Mouse (Mus musculus): ENCODE data around the gene Zbtb2. TPM values are rescaled to one million over a fixed set of nuclear protein-coding genes. Genes with fewer than 3 reads are reported as not detected.

Zbtb2 gene
- total RNA-seq, 2 experiments from 2014 or later, result 11.8 to 12.1 TPM

DNA sequence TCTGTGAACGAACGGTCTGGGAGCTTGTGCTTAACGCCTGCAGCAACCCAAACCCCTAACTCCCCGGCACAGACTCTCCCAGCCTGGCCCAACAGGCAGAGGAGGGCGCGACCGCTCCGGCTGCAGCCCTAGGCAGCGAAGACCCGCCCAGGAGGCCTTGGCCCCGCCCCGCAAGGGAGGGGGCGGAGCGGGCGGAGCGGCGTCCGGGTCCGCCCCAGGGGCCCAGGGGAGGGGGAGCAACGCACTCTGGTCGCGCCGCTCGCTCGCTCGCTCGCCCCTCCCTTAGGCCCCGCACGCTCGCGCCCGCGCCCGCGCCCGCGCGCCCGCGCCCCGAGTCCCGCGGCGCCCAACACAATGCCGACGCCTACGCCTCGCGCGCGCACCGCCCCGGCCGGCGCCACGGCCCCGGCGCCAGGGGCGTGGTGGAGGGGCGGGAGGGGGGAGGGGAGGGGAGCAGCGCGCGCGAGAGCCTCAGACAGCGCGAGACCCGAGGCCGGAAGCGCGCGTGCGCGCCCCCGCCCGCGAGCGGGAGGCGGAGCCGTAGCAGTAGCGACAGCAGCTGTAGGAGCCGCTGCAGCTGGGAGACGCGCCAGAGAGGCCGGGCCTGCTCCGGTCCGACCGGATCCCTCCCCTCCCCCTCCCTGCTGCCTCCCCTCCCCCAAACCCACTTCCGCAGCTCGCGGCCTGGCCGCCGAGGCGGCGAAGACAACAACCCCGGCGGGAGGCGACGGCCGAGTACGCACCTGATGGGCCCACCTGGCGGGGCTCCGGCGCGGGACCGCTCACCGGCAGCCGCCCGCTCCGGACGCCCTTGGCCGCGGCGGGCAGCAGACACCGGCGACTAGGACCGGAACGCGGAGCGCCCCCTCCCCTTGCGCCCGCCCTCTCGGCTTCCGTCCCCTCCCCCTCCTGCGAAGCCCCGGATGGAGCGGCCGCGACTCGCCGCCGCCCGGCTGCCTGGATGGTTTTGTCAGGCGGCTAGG, 1.0 kb downstream of the Zbtb2 start:
- DNase-seq, result peak; percentile 96 to 98

GRCm38 (mm10) chr10:4384244-4384643, 3.7 kb downstream of the Zbtb2 start:
- no peak for DNase-seq

- no peak for DNase-seq
These were observed 7.2 kb downstream of the Zbtb2 start for GRCm38 (mm10) chr10:4380748-4381147.

- DNase-seq, result no peak
These were observed 11.0 kb downstream of the Zbtb2 start for GRCm38 (mm10) chr10:4376931-4377330.

DNA sequence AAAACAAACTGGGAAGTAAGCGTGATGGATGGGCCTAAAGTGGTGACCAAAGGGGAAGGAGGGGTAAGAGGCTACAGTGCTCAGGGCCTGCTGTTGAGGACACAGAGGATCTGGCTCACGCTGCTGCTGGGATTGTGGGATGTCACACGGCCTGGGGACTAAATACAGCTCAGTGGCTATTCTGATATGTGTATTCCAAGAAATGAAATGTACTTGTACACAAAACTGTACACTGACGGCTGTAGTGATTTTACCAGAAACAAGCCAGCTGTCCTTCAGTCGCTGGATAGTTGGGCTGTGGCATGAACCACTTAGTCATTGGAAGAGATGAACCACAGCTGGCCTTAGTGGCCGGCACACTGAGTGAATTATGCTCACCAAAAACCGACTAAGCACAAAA, 11.4 kb downstream of the Zbtb2 start:
- peak; percentile 47 to 49 for DNase-seq

GRCm38 (mm10) chr10:4375267-4375666, 12.6 kb downstream of the Zbtb2 start:
- no peak for DNase-seq

DNA sequence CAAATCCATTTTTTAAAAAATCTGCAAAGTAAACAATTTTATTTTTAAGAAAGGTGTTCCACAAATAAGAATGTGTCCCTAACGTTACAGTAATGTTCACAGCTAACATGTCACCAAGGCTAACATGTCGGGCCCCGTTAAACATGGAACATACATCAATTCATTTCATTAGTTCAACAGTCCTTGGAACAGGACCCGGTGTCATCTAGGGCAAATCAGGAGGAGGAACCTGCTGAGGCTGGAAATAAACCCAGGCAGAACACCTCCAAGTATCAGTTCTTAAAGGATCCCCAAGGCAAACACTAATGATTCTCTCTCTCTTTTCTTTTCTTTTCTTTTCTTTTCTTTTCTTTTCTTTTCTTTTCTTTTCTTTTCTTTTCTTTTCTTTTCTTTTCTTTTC, 13.2 kb downstream of the Zbtb2 start:
- DNase-seq, result no peak

DNA sequence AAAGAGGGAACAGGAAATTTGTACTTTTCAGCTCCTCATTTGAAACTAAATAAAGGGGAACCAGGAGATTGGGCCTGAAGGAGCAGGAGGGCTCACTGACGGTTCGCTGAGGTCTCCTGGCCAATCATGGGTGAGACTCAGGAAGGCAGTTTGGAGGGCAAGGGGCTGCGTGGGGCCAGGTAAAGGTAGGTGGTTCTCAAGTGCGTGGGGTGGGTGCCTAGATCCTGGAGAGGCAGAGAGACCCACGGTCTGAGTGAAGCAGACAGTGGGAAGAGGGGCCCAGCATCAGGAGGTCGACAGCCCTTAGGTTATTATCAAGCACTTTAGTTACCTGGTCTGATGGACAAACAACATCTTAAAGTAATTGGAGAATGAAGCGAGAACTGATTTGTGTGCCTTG, 13.7 kb downstream of the Zbtb2 start:
- DNase-seq, result no peak

- DNase-seq, result no peak
These were observed 14.3 kb downstream of the Zbtb2 start for GRCm38 (mm10) chr10:4373558-4373957.

GRCm38 (mm10) chr10:4372011-4372410, 15.9 kb downstream of the Zbtb2 start:
- DNase-seq, result peak in 1 of 2 experiments; percentile 31

- DNase-seq, result no peak
These were observed 17.8 kb downstream of the Zbtb2 start for GRCm38 (mm10) chr10:4370105-4370504.

DNA sequence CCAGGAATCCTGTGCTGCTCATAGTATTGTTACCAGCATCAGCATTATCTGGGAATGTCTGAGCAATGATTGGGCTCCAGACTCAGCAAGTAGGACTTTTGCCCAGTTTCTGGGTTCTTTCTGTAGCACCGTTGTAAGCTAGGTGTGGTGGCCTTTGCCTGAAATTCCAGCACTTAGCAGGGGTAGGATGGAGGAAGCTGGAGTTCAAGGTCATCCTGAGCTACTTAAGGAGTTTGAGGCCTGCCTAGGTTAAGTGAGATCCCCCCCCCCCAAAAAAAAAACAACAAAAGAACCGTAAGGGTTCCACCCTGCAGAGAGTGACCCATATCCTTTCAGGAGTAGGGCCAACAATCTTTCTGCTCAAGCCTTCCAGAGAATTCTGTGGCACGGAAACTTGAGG, 23.3 kb downstream of the Zbtb2 start:
- no peak for DNase-seq

DNA sequence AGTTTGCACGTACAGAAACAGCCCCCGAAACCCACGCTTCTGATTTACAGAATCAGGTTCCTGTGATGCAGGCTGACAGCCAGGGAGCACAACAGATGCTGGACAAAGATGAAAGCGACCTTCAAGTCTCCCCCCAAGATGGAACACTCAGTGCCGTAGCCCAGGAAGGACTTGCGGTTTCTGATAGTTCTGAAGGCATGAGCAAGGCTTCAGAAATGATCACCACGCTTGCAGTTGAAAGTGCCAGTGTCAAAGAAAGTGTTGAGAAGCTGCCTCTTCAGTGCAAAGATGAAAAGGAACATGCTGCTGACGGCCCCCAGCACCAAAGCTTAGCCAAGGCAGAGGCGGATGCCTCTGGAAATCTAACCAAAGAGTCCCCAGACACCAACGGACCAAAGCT, 30.5 kb downstream of the Zbtb2 start:
- no peak for DNase-seq

GRCm38 (mm10) chr10:4356640-4357039, 31.3 kb downstream of the Zbtb2 start:
- no peak for DNase-seq

DNA sequence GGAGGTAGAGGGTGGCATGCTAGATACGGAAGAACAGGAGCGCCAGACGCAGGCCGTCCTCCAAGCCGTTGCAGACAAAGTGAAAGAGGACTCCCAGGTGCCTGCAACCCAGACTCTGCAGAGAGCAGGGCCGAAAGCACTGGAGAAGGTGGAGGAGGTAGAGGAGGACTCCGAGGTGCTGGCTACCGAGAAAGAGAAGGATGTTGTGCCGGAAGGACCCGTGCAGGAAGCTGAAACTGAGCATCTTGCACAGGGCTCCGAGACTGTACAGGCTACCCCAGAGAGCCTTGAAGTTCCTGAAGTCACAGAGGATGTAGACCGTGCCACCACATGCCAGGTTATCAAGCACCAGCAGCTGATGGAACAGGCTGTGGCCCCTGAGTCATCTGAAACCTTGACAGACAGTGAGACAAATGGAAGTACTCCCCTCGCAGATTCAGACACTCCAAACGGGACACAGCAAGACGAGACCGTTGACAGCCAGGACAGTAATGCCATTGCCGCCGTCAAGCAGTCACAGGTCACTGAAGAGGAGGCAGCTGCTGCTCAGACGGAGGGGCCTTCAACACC, 31.9 kb downstream of the Zbtb2 start:
- DNase-seq, result peak in 1 of 2 experiments; percentile 43

DNA sequence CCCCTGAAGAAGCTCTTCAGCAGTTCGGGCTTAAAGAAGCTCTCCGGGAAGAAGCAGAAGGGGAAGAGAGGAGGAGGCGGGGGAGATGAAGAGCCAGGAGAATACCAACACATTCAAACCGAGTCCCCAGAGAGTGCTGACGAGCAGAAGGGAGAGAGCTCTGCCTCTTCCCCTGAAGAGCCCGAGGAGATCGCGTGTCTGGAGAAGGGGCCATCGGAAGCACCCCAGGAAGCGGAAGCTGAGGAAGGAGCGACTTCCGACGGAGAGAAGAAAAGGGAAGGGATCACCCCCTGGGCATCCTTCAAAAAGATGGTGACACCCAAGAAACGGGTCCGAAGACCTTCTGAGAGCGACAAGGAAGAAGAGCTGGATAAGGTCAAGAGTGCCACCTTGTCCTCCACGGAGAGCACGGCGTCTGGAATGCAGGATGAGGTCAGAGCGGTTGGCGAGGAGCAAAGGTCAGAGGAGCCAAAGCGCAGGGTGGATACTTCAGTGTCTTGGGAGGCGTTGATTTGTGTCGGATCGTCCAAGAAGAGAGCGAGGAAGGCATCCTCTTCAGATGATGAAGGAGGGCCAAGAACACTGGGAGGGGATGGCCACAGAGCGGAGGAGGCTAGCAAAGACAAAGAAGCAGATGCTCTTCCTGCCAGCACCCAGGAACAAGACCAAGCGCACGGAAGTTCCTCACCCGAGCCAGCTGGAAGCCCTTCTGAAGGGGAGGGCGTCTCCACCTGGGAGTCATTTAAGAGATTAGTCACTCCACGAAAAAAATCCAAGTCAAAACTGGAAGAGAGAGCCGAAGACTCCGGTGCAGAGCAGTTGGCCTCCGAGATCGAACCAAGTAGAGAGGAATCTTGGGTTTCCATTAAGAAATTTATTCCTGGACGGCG, 33.3 kb downstream of the Zbtb2 start:
- no peak for DNase-seq

DNA sequence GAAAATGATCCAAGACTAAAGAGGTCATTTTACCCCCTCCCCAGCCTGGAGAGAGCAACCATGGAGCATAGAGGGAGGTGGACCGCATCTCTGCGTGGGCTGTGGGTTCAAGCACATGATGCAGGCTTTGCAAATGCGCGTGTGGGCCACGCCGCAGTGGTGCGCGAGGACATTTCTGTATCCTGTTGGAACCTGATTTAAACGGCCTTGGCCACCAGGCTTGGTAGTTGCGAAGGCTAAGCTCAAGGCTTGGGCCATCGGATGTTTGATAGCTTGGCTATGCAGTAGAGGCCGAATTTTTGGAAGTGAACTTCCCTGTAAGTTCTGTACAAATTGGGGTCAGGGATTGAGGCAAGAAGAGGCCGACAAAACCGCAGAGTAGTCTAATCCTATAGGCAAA, 40.3 kb downstream of the Zbtb2 start:
- peak; percentile 71 to 79 for DNase-seq

DNA sequence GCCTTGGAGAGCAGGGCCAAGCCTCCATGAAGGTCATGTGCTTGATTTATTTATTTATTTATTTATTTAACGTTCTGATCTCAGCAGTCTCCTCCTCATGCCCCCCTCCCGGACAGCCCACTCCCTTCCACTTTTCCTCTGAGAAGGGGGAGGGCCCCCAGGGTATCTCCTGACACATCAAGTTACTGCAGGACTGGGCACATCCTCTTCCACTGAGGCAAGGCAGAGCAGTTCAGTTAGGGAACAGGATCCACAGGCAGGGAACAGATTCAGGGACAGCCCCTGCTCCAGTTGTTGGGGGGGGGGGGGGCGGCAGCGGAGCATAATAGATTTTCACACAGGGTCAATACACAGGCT, 40.8 kb downstream of the Zbtb2 start:
- DNase-seq, result no peak

GRCm38 (mm10) chr10:4346489-4347135, 41.3 kb downstream of the Zbtb2 start:
- peak; percentile 95 to 96 for DNase-seq

DNA sequence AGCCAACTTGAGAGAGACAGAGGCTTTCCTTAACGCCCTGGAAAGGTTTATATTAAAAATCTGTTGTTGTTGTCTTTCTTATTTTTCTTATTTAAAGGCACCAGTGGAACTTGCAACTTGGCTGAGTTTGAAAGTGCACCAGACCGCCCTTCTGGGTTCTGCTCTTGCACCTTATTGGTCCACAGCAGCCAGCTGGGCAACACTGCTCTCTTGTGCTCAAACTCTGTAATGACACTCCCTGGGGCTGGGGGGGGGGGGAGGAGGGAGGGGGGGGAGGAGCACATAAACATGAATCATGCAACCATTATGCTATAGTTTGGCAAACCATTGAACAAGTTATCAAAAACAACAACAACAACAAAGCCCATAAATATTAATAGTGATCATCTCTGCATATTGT, 46.5 kb downstream of the Zbtb2 start:
- peak; percentile 63 to 68 for DNase-seq

DNA sequence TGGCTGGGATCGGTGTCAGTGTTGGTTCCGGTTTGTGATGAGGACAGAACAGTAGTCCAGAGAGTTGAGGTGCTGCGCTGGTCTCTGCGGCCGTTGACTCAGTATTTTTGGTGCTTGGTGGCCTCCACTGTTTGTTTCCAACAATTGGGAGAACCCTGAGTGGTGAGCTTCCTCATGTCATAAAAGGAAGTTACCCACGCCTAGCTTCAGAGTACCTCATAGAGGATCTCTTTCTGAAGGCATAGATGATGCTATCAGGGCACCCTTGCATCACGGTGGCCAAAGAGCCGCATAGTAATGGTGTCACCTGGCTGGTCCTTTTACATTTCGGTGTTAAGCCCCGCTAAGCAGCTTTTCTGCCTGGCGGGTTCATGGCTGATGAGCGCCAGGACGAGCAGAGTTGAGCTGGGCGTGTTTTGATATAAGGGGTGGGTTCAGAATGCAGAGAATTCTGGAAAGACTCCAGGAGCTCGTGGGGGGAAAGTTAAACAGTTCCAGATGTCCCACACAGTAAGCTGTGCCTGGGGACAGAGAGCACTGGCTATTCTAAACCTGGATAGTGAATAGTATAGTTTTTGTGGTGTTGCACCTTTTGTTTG, 48.9 kb downstream of the Zbtb2 start:
- no peak for DNase-seq
